Mouse (Mus musculus): ENCODE measurements at regions not wholly inside any gene's neighbourhood (a gene's known extent, or its start where the extent isn't known, plus 50 kb on each side); places are given as distances from the start of the nearest gene placed in this dataset.

- dilution Hi-C loops (cut with MboI; ENCODE audit: extremely low pct_ligation_motif_present, extremely low pct_unique_long_range_greater_than_20kb, low sequenced_read_pairs) = no loop called here
Measured at GRCm38 (mm10) chr1:143946933-143947332, 57.0 kb downstream of the Rgs2 start.

GRCm38 (mm10) chr1:143941465-143941864, 62.5 kb downstream of the Rgs2 start:
- no peak overlapping the region for H3K27ac ChIP-seq (ENCODE audit: insufficient read depth, low read depth)
- no peak overlapping the region for H3K9ac ChIP-seq (ENCODE audit: insufficient read depth, low read depth)
- H3K9me3 ChIP-seq (replicated peaks; ENCODE audit: low read length) = no peaks in the 10 kb centered on the region
- H3K4me3 ChIP-seq (replicated peaks in 1 of 3; ENCODE audit: low read depth in 2 of 3, low read length in 2 of 3, poor library complexity in 1 of 3) = no peak overlapping the region
- DNase-seq (ENCODE audit: extremely low read depth) = no peak
- H3K79me2 ChIP-seq (replicated peaks; ENCODE audit: control insufficient read depth, extremely low read depth, insufficient read depth, poor library complexity, severe bottlenecking) = no peaks in the 10 kb centered on the region
- H3K36me3 ChIP-seq (replicated peaks in 1 of 2; ENCODE audit: control insufficient read depth in 1 of 2, insufficient read depth in 1 of 2, low read length in 1 of 2) = no peaks in the 10 kb centered on the region
- in situ Hi-C loops (cut with MboI; ENCODE audit: low pct_ligation_motif_present, low pct_unique_long_range_greater_than_20kb, low sequenced_read_pairs) (no loop called here), dilution Hi-C loops (cut with MboI; ENCODE audit: extremely low pct_ligation_motif_present, extremely low pct_unique_long_range_greater_than_20kb, low sequenced_read_pairs) (no loop called here)
- TF ChIP-seq USF1 (IDR thresholded peaks at IDR 0.05; ENCODE audit: low read depth, low read length) (no peak), ELF1 (IDR thresholded peaks at IDR 0.05; ENCODE audit: low read depth, low read length) (no peak), MEF2A (IDR thresholded peaks at IDR 0.05; ENCODE audit: borderline replicate concordance, low read depth, low read length) (no peak), RAD21 (IDR thresholded peaks at IDR 0.05; ENCODE audit: low read depth, low read length) (no peak), GABPA (IDR thresholded peaks at IDR 0.05; ENCODE audit: insufficient replicate concordance, low read depth, low read length) (no peak), SMC3 (IDR thresholded peaks at IDR 0.05; ENCODE audit: low read depth, low read length) (no peak), JUN (IDR thresholded peaks at IDR 0.05; ENCODE audit: insufficient read depth, low read depth, low read length) (no peak), EP300 (IDR thresholded peaks at IDR 0.05; ENCODE audit: low read length) (no peak), ZKSCAN1 (IDR thresholded peaks at IDR 0.05; ENCODE audit: borderline replicate concordance, low read depth, low read length) (no peak), CTCF (conservative IDR thresholded peaks at IDR 0.05 in 1 of 2, IDR thresholded peaks at IDR 0.05 in 1 of 2; ENCODE audit: low read depth in 2 of 2, low read length in 2 of 2) (no peak), CHD1 (IDR thresholded peaks at IDR 0.05; ENCODE audit: low read depth, low read length) (no peak), TCF12 (IDR thresholded peaks at IDR 0.05; ENCODE audit: low read depth, low read length) (no peak)
- peaks cover 0 to 15% of the 10 kb centered on the region in 2 experiments; a peak in 3 of 4 replicates for H3K4me1 ChIP-seq (ENCODE audit: control insufficient read depth in 1 of 2, insufficient read depth in 2 of 2)
- H3K27me3 ChIP-seq (replicated peaks) = no peaks in the 10 kb centered on the region
- H3K4me2 ChIP-seq (ENCODE audit: insufficient read depth, low read depth, poor library complexity, severe bottlenecking) = no peak overlapping the region

More at GRCm38 (mm10) chr1:143946933-143947332, 57.0 kb downstream of the Rgs2 start:
- no peak overlapping the region for H3K27ac ChIP-seq (ENCODE audit: insufficient read depth, low read depth)
- no peak for DNase-seq (ENCODE audit: extremely low read depth)
- H3K27me3 ChIP-seq (replicated peaks) = no peaks in the 10 kb centered on the region
- H3K4me2 ChIP-seq (ENCODE audit: insufficient read depth, low read depth, poor library complexity, severe bottlenecking) = no peak overlapping the region
- H3K4me1 ChIP-seq (ENCODE audit: control insufficient read depth in 1 of 2, insufficient read depth in 2 of 2) = 0 out of 4 replicates have a peak, but pooled peaks cover 0 to 3% of the 10 kb centered on the region in 2 experiments
- H3K79me2 ChIP-seq (replicated peaks; ENCODE audit: control insufficient read depth, extremely low read depth, insufficient read depth, poor library complexity, severe bottlenecking) = no peaks in the 10 kb centered on the region
- in situ Hi-C loops (cut with MboI; ENCODE audit: low pct_ligation_motif_present, low pct_unique_long_range_greater_than_20kb, low sequenced_read_pairs) = no loop called here
- H3K4me3 ChIP-seq (replicated peaks in 1 of 3; ENCODE audit: low read depth in 2 of 3, low read length in 2 of 3, poor library complexity in 1 of 3) = no peak overlapping the region
- H3K36me3 ChIP-seq (replicated peaks in 1 of 2; ENCODE audit: control insufficient read depth in 1 of 2, insufficient read depth in 1 of 2, low read length in 1 of 2) = no peaks in the 10 kb centered on the region
- H3K9ac ChIP-seq (ENCODE audit: insufficient read depth, low read depth) = no peak overlapping the region
- TF ChIP-seq CTCF (conservative IDR thresholded peaks at IDR 0.05 in 1 of 2, IDR thresholded peaks at IDR 0.05 in 1 of 2; ENCODE audit: low read depth in 2 of 2, low read length in 2 of 2) (no peak), UBTF (IDR thresholded peaks at IDR 0.05; ENCODE audit: low read depth, low read length) (no peak), CHD2 (IDR thresholded peaks at IDR 0.05; ENCODE audit: low read length) (no peak), PAX5 (IDR thresholded peaks at IDR 0.05; ENCODE audit: low read length) (no peak), POLR2AphosphoS2 (IDR thresholded peaks at IDR 0.05; ENCODE audit: low read depth, low read length) (no peak), HCFC1 (IDR thresholded peaks at IDR 0.05; ENCODE audit: low read depth, low read length) (no peak), RCOR1 (conservative IDR thresholded peaks at IDR 0.05; ENCODE audit: low read depth, low read length) (no peak), IRF4 (IDR thresholded peaks at IDR 0.05; ENCODE audit: low read depth, low read length) (no peak), SIN3A (IDR thresholded peaks at IDR 0.05; ENCODE audit: low read length) (no peak), ETS1 (conservative IDR thresholded peaks at IDR 0.05; ENCODE audit: low read depth, low read length) (no peak), MXI1 (IDR thresholded peaks at IDR 0.05; ENCODE audit: low read depth, low read length) (no peak)
- H3K9me3 ChIP-seq (replicated peaks; ENCODE audit: low read length) = no peaks in the 10 kb centered on the region

All from CH12.LX (cell line).